Mouse (Mus musculus): ENCODE measurements around the gene Rnd2. TPM values are rescaled to one million over a fixed set of nuclear protein-coding genes. Genes with fewer than 3 reads are reported as not detected.
"Not testable (repeated sequence)": the region's sequence is repeated elsewhere in the genome, so short reads cannot be mapped to it uniquely, and the experiment has no call there.

Rnd2 gene
- total RNA-seq, 2 experiments from 2014 or later: 2.8 to 3.0 TPM

GRCm38 (mm10) chr11:101442760-101443159, 22.0 kb upstream of the Rnd2 start:
- no peak for DNase-seq
- intact Hi-C loops (cut with DNase I): no loop called here

- no peak for DNase-seq
- intact Hi-C loops (cut with DNase I): no loop called here
These were observed 18.5 kb upstream of the Rnd2 start for GRCm38 (mm10) chr11:101446319-101446718.

GRCm38 (mm10) chr11:101446860-101447259, 17.9 kb upstream of the Rnd2 start:
- DNase-seq; intact Hi-C loops (cut with DNase I): not testable (repeated sequence)

GRCm38 (mm10) chr11:101447786-101448185, 17.0 kb upstream of the Rnd2 start:
- DNase-seq: no peak
- intact Hi-C loops (cut with DNase I): no loop called here

GRCm38 (mm10) chr11:101448274-101448746, 16.5 kb upstream of the Rnd2 start, which contains the start of gene Ifi35:
Gene Ifi35 (plus strand): TSS chr11:101448407.
- peak; percentile 61 to 72 for DNase-seq
- intact Hi-C loops (cut with DNase I): no loop called here

GRCm38 (mm10) chr11:101448899-101449298, 15.9 kb upstream of the Rnd2 start:
- intact Hi-C loops (cut with DNase I): no loop called here

GRCm38 (mm10) chr11:101449596-101449995, 15.2 kb upstream of the Rnd2 start:
- intact Hi-C loops (cut with DNase I); DNase-seq: not testable (repeated sequence)

More at GRCm38 (mm10) chr11:101448899-101449298, 15.9 kb upstream of the Rnd2 start:
- DNase-seq: no peak

GRCm38 (mm10) chr11:101450394-101450793, 14.4 kb upstream of the Rnd2 start:
- intact Hi-C loops (cut with DNase I): no loop called here
- DNase-seq: no peak

GRCm38 (mm10) chr11:101451536-101451935, 13.3 kb upstream of the Rnd2 start:
- DNase-seq: no peak
- intact Hi-C loops (cut with DNase I): no loop called here

- no peak for DNase-seq
- intact Hi-C loops (cut with DNase I): no loop called here
These were observed 12.6 kb upstream of the Rnd2 start for GRCm38 (mm10) chr11:101452093-101452774.

GRCm38 (mm10) chr11:101454702-101455101, 10.1 kb upstream of the Rnd2 start:
- intact Hi-C loops (cut with DNase I): no loop called here
- no peak for DNase-seq

- intact Hi-C loops (cut with DNase I): no loop called here
- DNase-seq: no peak
These were observed 9.2 kb upstream of the Rnd2 start for GRCm38 (mm10) chr11:101455627-101456026.

GRCm38 (mm10) chr11:101457631-101458030, 7.2 kb upstream of the Rnd2 start:
- DNase-seq: no peak
- intact Hi-C loops (cut with DNase I): no loop called here

GRCm38 (mm10) chr11:101458217-101458616, 6.6 kb upstream of the Rnd2 start:
- intact Hi-C loops (cut with DNase I): no loop called here
- DNase-seq: no peak

- no peak for DNase-seq
- intact Hi-C loops (cut with DNase I): no loop called here
These were observed 5.1 kb upstream of the Rnd2 start for GRCm38 (mm10) chr11:101459716-101460115.

GRCm38 (mm10) chr11:101460321-101460720, 4.5 kb upstream of the Rnd2 start:
- DNase-seq: no peak
- intact Hi-C loops (cut with DNase I): no loop called here

- intact Hi-C loops (cut with DNase I): no loop called here
- DNase-seq: no peak
These were observed 2.7 kb upstream of the Rnd2 start for GRCm38 (mm10) chr11:101462141-101462540.

- intact Hi-C loops (cut with DNase I): no loop called here
- no peak for DNase-seq
These were observed 2.0 kb upstream of the Rnd2 start for GRCm38 (mm10) chr11:101462583-101463440.

- DNase-seq: peak; percentile 73 to 74
- intact Hi-C loops (cut with DNase I): no loop called here
These were observed 486 bp downstream of the Rnd2 start for GRCm38 (mm10) chr11:101465101-101465868.

GRCm38 (mm10) chr11:101465869-101466551, 1.2 kb downstream of the Rnd2 start, which contains the start of gene Vat1:
Gene Vat1 (minus strand): TSS chr11:101466230.
- peak; percentile 65 to 66 for DNase-seq
- intact Hi-C loops (cut with DNase I): no loop called here

Data from gastrocnemius, postnatal 36 days (tissue).